ENCODE assay signal across 16 mouse cellular contexts in genomic region chr15:63446288-63446687, GRCm38 (mm10).
"Had no signal": no experiment of that assay in that cellular context is flagged by ENCODE, and none has a peak within 500 bp of the region (broad histone marks: within the 10 kb centered on the region; RNA-seq: fewer than 3 reads in every experiment).

No protein-coding gene starts in this region.

- H3K9me3 ChIP-seq: megakaryocyte, embryonic 14.5 days; midbrain, embryonic 13.5 days; midbrain, embryonic 15.5 days; neural tube, embryonic 12.5 days; stomach, embryonic 15.5 days had no signal

- H3K27me3 ChIP-seq: megakaryocyte, embryonic 14.5 days; midbrain, embryonic 13.5 days; midbrain, embryonic 15.5 days; neural tube, embryonic 12.5 days; stomach, embryonic 15.5 days had no signal

- H3K4me2 ChIP-seq: lung, embryonic 14.5 days; midbrain, embryonic 11.5 days; midbrain, embryonic 13.5 days; midbrain, embryonic 15.5 days; neural tube, embryonic 12.5 days; stomach, embryonic 15.5 days had no signal

- ATAC-seq: midbrain, embryonic 13.5 days; midbrain, embryonic 15.5 days had no signal

- H3K36me3 ChIP-seq: midbrain, embryonic 13.5 days; midbrain, embryonic 15.5 days; neural tube, embryonic 12.5 days; stomach, embryonic 15.5 days had no signal

- H3K9ac ChIP-seq: lung, embryonic 14.5 days; midbrain, embryonic 13.5 days; midbrain, embryonic 15.5 days; neural tube, embryonic 12.5 days; stomach, embryonic 15.5 days had no signal

- H3K4me1 ChIP-seq: megakaryocyte, embryonic 14.5 days; midbrain, embryonic 13.5 days; midbrain, embryonic 15.5 days; neural tube, embryonic 12.5 days; stomach, embryonic 15.5 days had no signal

- H3K4me3 ChIP-seq: megakaryocyte, embryonic 14.5 days; midbrain, embryonic 13.5 days; midbrain, embryonic 15.5 days; neural tube, embryonic 12.5 days; stomach, embryonic 15.5 days had no signal

- H3K27ac ChIP-seq: macrophage; midbrain, embryonic 13.5 days; midbrain, embryonic 15.5 days; neural tube, embryonic 12.5 days; stomach, embryonic 15.5 days; stomach, postnatal 0 days had no signal

- DNase-seq: lung, adult 18-20 months; lung, embryonic 14.5 days; lung, postnatal 14 days; lung, postnatal 36 days; right cerebral cortex, postnatal 14 days; thymus, adult 2 months; thymus, postnatal 25 days; thymus, postnatal 4 days had no signal
